Mouse (Mus musculus): ENCODE results near the gene Setd3.

Gene Setd3

GRCm38 (mm10) chr12:108179246-108179320, at the start of gene Setd3:
Gene Setd3, minus strand, starts transcription at chr12:108179314.
- DNase-seq (ENCODE audit: low spot score in 2 of 2) = no peak

GRCm38 (mm10) chr12:108227527-108227926, 48.4 kb upstream of the Setd3 start:
- no peak for DNase-seq (ENCODE audit: low spot score in 2 of 2)

DNA sequence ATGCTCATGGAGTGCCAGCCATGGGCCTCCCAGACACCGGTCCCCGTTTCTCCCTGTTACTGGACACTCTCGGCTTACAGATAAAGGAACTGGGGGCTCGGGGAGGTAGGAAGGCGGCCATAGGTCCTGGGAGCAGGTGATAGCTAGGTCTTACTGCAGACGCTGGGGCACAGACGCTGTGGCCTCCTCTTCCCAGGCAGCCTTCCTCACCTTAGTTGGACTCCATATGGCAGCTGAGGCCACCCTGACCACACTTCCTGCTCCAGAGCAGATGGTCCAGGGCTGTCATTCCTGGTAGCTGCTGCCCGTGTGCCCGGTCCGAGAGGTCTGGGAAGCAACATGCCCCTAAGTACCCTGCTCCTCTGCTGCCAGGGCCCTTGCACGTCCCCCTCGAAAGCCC, 47.8 kb upstream of the Setd3 start:
- no peak for DNase-seq (ENCODE audit: low spot score in 2 of 2)

DNA sequence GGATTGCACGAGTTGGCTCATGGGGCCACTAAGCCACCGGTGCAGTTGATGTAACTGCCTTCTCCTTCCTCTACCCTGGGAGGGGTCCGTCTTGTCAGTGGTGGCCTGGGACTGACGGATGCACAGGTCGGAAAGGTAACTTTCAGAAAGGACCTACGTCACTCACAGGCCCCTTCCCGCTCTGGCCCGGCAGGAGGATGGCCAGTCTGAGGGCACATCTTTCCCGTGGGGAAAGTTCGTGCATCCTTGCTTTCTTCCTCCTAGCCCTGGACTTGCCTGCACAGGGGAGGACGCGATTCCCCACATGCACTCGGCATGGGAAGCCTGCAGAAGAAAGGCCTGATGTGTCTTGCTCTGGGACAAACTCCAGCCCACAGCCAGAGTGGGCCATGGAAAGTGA, 47.1 kb upstream of the Setd3 start:
- DNase-seq (ENCODE audit: low spot score in 2 of 2) = no peak

DNA sequence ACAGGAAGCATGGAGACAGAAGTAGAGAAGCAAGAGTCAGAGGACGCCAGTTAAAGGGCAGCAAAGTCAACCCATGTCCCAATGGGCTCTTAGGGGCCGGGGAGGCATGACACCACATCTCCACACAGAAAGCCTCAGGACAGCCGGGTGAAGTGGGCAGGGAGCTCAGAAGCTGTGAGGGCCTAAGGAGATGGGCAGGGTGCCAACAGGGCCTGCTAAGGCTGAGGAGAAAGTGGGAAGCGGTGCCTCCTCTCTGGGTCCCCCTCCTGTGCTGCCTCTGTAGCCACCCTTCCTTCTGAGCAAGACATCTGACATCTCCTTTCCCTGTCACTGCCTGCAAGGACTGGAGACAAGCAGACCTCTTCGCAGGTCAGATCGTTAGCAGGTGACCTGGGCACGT, 46.7 kb upstream of the Setd3 start:
- DNase-seq (ENCODE audit: low spot score in 2 of 2) = no peak

- no peak for DNase-seq (ENCODE audit: low spot score in 2 of 2)
These were observed 44.2 kb upstream of the Setd3 start for GRCm38 (mm10) chr12:108223357-108223756.

GRCm38 (mm10) chr12:108221712-108222111, 42.6 kb upstream of the Setd3 start:
- no peak for DNase-seq (ENCODE audit: low spot score in 2 of 2)

- no peak for DNase-seq (ENCODE audit: low spot score in 2 of 2)
These were observed 42.1 kb upstream of the Setd3 start for GRCm38 (mm10) chr12:108221206-108221605.

DNA sequence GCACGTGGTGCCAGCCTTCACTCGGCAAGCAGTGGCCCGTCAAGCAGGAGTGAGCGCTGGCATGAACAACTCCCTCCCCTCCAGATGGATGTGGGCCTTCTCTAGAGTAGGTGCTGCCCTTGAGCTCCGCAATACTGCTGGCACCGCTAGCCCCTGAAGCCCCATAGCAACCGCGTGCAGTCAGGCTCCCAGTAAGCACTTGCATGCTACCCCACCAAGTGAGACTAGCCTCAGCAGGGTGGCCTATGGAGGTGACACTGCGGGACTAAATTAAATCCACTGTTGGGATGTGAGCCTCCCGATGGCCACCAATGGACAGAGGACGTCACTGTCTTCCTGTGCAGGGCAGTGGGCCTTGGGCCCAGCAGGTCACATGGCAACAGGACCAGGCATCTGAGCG, 41.5 kb upstream of the Setd3 start:
- DNase-seq (ENCODE audit: low spot score in 2 of 2) = no peak

DNA sequence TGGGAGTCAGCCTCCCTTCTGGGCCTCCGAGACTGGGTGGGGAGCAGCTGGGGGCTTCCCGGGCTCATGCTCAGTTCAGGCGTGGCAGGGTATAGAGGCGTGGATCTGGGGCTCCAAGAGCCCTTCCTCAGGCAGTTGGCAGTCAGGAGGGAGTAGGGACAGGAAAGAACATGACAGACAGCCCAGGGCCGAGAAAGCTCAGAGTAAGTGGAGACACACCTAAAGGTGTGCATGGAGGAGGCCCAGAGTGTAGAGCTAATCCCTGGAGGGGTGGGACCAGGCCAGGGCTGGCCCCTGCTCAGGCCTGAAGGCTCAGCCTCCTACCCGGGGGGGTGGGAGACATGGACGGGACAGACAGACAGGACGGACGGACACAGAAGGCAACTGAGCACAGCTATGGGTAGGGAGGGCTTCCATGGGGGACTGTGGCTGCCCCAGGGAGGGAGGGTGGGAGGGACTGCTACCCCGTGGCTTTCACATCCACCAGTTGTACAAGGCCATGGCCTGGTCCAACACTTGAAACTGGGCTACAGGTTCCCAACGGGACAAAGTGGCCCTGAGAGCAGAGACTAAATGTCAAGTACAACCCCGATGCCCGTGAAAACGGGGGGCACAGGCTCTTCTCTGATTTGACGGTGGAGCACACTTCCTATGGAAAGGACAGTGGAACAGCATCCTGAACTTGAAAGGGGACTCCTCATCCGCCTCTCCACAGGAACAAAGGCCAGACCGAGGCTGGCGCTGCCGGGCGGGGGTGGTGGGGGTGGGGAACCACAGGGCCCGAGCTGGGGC, 40.9 kb upstream of the Setd3 start:
- no peak for DNase-seq (ENCODE audit: low spot score in 2 of 2)

DNA sequence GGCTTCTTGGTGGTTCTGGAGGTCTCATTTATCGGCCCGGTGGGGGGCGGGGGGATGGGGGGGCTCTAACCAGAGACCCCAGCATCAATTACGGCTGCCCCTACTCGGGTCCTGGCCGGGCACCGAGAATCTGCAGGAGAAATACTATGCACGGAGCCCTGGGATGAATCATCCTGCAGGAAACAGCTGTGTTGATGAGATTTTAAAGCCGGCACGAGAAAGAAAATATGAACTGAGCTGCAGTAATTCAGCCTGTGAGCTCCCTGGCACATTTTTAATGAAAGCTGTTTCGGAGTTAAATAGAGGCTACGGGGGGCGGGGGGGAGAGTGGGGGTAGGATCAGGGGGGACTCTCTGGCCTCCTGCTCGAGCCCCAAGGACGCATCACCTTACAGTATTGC, 40.0 kb upstream of the Setd3 start:
- DNase-seq (ENCODE audit: low spot score in 2 of 2) = no peak

GRCm38 (mm10) chr12:108217572-108217971, 38.5 kb upstream of the Setd3 start:
- DNase-seq (ENCODE audit: low spot score in 2 of 2) = peak; percentile 52 to 68

DNA sequence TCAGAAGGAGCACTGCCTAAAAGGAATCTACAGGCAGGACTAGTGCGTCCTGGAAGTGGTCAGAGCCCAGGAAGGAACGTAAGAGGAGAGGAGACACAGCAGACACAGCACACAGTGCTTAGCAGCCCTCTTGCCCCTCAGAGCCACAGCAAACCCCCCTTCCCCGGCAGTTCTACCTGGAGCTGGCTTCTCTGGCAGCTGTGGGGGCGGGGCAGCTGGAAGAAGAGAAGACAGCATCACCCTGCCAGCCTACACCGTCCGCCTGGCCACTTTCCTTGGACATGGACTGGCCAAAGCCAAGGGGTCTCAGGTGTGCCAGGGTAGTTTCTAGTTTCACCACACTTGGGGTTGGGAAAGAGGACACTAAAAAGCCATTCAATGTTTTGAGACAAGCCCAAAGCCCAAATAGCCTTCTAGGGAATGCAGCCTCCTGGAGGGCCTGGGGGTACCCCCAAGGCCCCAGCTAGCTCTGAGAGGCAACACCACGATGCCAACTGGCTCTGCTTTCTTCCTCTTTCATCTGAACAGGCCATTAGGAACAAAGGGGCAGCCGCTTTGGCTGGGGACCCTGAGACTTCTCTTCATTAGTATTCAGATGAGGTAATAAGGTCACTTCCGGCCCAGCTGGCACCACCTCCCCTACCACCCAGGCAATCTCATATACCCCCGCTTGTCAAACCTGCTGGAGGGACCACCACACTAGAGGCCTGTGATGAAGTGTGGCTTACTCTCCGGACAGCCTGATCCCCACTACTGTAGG, 37.7 kb upstream of the Setd3 start:
- no peak for DNase-seq (ENCODE audit: low spot score in 2 of 2)

DNA sequence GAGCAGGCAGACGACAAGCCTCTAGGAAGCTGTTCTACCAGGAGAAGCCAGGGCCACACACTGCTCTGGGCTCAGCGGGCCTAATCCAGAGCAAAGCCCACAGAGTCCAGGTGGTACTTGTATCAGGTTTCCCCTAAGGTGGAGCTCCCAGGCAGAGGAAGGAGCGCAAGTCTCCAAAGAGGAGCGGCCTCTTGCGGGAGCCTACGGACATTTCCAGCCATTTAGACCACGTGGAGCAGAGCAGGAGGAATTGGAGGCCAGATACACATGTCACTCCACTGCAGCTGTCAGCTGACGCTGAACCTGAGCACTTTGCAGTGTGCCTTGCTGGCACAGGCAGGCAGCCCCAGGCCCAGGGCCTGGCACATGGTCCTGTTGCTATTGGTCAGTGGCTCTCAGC, 36.0 kb upstream of the Setd3 start:
- no peak for DNase-seq (ENCODE audit: low spot score in 2 of 2)

DNA sequence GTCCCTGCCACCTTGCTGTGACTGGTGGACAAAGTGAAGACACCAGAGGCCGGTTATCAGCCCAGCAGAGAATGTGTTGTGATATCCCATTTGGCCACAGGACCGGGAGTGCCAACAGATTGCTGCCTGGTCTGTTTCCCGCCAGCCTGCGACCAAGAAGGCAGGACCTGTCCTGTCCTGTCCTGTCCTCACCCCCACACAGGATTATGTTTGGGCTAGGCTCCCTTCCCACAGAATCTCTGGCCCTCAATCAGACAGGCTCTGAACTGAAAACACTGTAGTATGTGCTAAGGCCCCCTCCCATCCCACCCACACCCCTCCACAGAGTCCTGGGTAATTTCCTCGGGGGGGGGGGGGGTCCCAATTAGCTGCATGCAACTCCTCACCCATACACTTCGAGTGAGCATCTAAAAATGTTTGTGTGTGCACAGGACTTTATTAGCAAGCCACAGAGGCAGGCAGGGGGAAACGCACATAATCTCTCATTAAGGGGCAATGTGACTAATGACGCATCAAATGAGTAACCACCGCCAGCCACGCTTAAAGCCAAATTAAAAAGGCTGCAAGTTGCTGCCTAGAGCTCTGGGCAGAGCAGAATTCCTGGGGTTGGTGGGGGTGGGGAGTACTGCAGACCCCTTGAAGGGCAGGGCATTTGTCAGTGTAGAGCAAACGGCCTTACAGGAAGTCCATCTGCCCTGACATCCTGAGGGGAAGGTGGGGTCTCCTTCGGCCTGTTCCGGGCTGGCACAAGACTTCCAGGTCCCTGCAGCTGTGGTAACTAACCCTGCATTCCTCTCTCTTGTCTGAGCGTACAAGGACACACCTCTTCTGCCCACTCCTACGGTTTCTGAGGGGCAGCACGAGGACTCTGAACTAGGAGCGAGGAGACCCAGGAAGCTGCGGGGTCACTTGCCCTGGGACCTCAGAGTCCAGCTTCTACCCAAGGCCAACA, 34.3 kb upstream of the Setd3 start:
- DNase-seq (ENCODE audit: low spot score in 2 of 2) = no peak

- DNase-seq (ENCODE audit: low spot score in 2 of 2) = no peak
These were observed 33.4 kb upstream of the Setd3 start for GRCm38 (mm10) chr12:108212476-108212875.

DNA sequence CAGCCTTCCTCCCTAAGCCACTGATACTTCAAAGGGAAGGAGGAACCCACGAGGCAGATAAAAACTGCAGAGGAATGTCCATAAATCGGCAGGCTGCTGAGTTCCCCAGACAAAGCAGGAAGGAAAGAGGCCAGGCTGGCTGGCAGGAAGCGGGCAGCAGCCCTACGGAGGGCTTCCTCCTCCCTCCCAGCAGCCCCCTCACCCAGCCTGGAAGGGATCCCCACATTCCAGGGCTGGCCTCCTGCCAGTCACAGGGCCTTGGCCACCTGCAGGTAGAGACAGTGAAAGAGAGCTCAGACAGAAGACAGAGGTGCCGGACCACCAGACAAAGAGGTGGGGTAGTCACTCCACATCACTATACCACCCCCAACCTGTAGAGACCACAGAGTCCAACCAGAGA, 33.0 kb upstream of the Setd3 start:
- no peak for DNase-seq (ENCODE audit: low spot score in 2 of 2)

GRCm38 (mm10) chr12:108210623-108211022, 31.5 kb upstream of the Setd3 start:
- DNase-seq (ENCODE audit: low spot score in 2 of 2) = no peak

- DNase-seq (ENCODE audit: low spot score in 2 of 2) = peak; percentile 78 to 79
These were observed 29.8 kb upstream of the Setd3 start for GRCm38 (mm10) chr12:108208726-108209438.

- no peak for DNase-seq (ENCODE audit: low spot score in 2 of 2)
These were observed 29.1 kb upstream of the Setd3 start for GRCm38 (mm10) chr12:108208216-108208615.

- DNase-seq (ENCODE audit: low spot score in 2 of 2) = peak; percentile 79 to 81
These were observed 27.5 kb upstream of the Setd3 start for GRCm38 (mm10) chr12:108206641-108207040.

DNA sequence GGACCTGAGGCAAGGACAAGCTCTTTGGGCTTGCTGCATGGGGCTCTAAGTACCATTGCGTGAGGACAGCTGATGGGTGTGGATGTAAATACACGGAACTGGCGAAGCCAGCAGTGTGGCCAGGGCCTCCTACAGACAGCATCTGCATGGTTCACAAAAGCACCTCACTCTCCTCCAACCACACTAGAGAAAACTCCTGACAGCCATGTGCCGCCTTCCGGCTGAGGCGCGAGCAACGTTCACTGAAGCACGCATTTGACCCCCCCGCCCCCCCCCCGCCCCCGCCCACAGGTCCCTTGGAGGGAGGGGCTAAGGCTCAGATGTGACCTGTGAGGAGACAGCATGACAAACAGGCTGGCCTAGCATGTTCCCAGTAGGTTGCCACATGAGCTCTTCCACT, 25.9 kb upstream of the Setd3 start:
- no peak for DNase-seq (ENCODE audit: low spot score in 2 of 2)
